Mouse (Mus musculus) layer of hippocampus, postnatal 25 days (tissue): ENCODE data around the gene Klf15. TPM values are rescaled to one million over a fixed set of nuclear protein-coding genes. Genes with fewer than 3 reads are reported as not detected.

Experiments used
- total RNA-seq, 2 experiments: library from RNA; stranded (reverse); gene quantifications; 2 replicates each; pipeline ENCODE4 v1.2.3; 2021

Klf15 gene
- total RNA-seq, 2 experiments from 2014 or later = 22.3 to 31.5 TPM

Other genes with a start within 250 kb of the Klf15 start
- not detected for gene Vmn1r53, start 238.1 kb upstream of the Klf15 start, total RNA-seq
- gene Vmn1r54, start 216.3 kb upstream of the Klf15 start, total RNA-seq = not detected
- gene BC048671, start 161.4 kb upstream of the Klf15 start, total RNA-seq = not detected
- gene Chst13, start 137.4 kb upstream of the Klf15 start, total RNA-seq = not detected
- not detected for gene Uroc1, start 129.3 kb upstream of the Klf15 start, total RNA-seq
- 10 to 100 TPM; 28.5 to 31.5 TPM for gene Zxdc, start 93.1 kb upstream of the Klf15 start, total RNA-seq
- gene Cfap100, start 33.8 kb upstream of the Klf15 start, total RNA-seq = 10 to 100 TPM in 1 of 2 experiments, 1 to 10 TPM in 1; 8.3 to 15.7 TPM
- gene Aldh1l1, start 23.9 kb downstream of the Klf15 start, total RNA-seq = 10 to 100 TPM; 45.0 to 48.4 TPM
- 1 to 10 TPM; 3.7 to 4.6 TPM for gene Slc41a3, start 142.1 kb downstream of the Klf15 start, total RNA-seq